Mouse (Mus musculus) testis, adult 2 months (tissue): ENCODE data around the gene Ankrd37. TPM values are rescaled to one million over a fixed set of nuclear protein-coding genes. Genes with fewer than 3 reads are reported as not detected.

Source experiments
- H3K27ac ChIP-seq: fragments of 200-500 bp; 2 replicates; pipeline ENCODE4 v1.5.1; 2012; ENCODE audit warnings: low read depth, low read length; ENCODE audit not compliant: control insufficient read depth, insufficient read depth
- H3K27me3 ChIP-seq: fragments of 200-500 bp; 2 replicates; pipeline ENCODE4 v1.6.1; 2012; ENCODE audit warnings: mild to moderate bottlenecking, low read length, moderate library complexity; ENCODE audit not compliant: control insufficient read depth, insufficient read depth
- H3K36me3 ChIP-seq: fragments of 200-500 bp; 2 replicates; pipeline ENCODE4 v1.6.1; 2012; ENCODE audit warnings: mild to moderate bottlenecking, low read length; ENCODE audit not compliant: control insufficient read depth, insufficient read depth
- H3K4me1 ChIP-seq: fragments of 200-500 bp; 2 replicates; pipeline ENCODE4 v1.6.1; 2012; ENCODE audit warnings: low read length; ENCODE audit not compliant: control insufficient read depth, insufficient read depth
- H3K4me3 ChIP-seq: fragments of 200-500 bp; 2 replicates; pipeline ENCODE4 v1.5.1; 2012; ENCODE audit warnings: low read depth, mild to moderate bottlenecking, low read length, moderate library complexity, mixed read lengths; ENCODE audit not compliant: control insufficient read depth
- CTCF ChIP-seq: fragments of 200-500 bp; IDR thresholded peaks from 2 replicates; pipeline ENCODE4 v1.5.1; 2012; ENCODE audit warnings: low read depth, mild to moderate bottlenecking, inconsistent platforms, low read length, moderate library complexity; ENCODE audit not compliant: control insufficient read depth, insufficient read depth, insufficient replicate concordance
- POLR2A ChIP-seq: fragments of 200-500 bp; IDR thresholded peaks from 2 replicates; pipeline ENCODE4 v1.6.1; 2012; ENCODE audit warnings: low read depth, mild to moderate bottlenecking, inconsistent platforms, low read length, moderate library complexity; ENCODE audit not compliant: control insufficient read depth
- polyA plus RNA-seq: library from polyadenylated mRNA; depleted of rRNA; stranded (reverse); fragments of >200 nt; gene quantifications from 2 replicates; pipeline ENCODE4 v1.2.3, GENCODE M21; 2012

The Ankrd37 gene
- polyA plus RNA-seq, 1 experiment = 3.0 TPM

DNA sequence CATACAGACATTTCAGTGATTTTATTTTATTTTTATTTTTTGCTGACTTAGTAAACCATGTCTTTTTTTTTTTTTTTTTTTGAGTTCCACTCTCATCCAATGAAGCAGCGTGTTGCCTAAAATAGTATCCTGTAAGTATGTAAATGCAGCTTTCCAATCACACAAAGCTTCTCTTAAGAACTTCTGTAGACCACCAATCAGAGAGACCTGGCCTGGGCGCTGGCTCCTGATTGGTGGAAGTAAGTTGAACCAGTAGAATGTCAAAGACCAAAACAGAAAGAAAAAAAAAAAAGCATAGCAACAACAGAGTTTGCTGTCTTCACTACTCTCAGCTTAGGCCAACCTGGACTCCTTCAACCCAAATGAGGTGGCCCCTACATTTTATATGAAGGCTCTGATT lies 4.8 kb upstream of the Ankrd37 start:
- Histone ChIP-seq H3K4me1 (peaks cover 12% of the 10 kb centered on the region), H3K27ac (peak overlapping the region; percentile 45), H3K4me3 (peak overlapping the region; percentile 77), H3K36me3 (no peaks in the 10 kb centered on the region), H3K27me3 (no peaks in the 10 kb centered on the region)
- no peak for TF ChIP-seq CTCF
- no peak for TF ChIP-seq POLR2A

- Histone ChIP-seq H3K27me3 (no peaks in the 10 kb centered on the region), H3K4me3 (no peak overlapping the region), H3K36me3 (no peaks in the 10 kb centered on the region), H3K27ac (no peak overlapping the region), H3K4me1 (peaks cover 12% of the 10 kb centered on the region)
- TF ChIP-seq CTCF (no peak), POLR2A (no peak)
Measured at GRCm38 (mm10) chr8:46007050-46007672, 1.7 kb upstream of the Ankrd37 start.

DNA sequence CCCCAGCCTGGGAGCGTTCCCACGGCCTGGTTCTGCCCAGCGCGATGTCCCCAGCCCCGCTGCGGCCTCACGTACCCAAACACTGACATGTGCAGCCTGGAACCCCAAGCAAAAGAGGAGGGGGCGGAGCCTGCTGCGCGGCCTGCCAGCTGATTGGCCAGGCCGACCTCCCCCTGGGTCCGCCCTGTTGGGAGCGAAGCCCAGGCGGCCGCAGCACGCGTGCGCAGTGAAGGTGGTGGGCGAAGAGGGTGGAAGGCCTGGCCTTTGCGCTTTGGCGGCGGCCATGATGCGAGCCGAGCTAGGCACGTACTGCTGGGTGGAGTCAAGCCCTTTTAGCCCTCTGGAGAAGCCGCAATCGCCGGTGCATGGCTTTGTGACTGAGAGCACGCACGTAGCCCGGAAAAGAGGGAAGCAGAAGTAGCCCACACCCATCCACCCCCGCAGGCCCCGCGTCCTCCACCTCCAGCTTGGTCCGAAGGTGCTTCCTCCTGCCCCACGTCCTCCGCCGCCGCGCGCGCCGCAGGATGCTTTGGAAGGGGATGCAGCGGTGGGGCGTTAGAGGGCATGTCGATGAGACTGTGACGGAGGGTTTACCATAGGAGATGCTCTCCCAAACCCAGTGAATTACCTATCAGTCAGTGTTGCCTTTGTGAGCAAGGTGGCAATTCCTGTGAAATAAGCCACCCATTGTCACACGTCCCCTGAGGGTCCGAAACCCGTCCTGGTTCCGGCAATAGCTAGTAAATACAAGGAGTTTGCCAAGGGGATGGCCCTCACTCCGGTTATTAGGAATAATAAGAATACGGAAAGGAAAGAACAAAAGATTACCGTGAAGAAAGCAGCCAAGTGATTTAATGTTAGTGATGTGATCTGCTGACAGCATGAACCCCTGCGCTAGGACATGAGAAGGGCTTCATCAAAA lies 5.5 kb downstream of the Ankrd37 start:
- H3K27ac ChIP-seq = peak overlapping the region; percentile 83
- TF ChIP-seq CTCF (no peak), POLR2A (peak; percentile 79)

GRCm38 (mm10) chr8:45999138-45999783 lies 6.2 kb downstream of the Ankrd37 start, which contains the start of gene Lrp2bp:
Gene Lrp2bp, plus strand, starts transcription at chr8:45999303.
- Histone ChIP-seq H3K27me3 (no peaks in the 10 kb centered on the region), H3K4me1 (peaks cover 3% of the 10 kb centered on the region; the same call in 1 of the 2 replicates), H3K4me3 (peak within 1 kb of the TSS; percentile 90), H3K27ac (peak within 1 kb of the TSS; percentile 83), H3K36me3 (peaks cover 1% of the 10 kb centered on the region; the same call in 1 of the 2 replicates)
- TF ChIP-seq POLR2A (peak; percentile 25; the same call in 1 of the 2 replicates), CTCF (no peak)

More for the DNA sequence above, 5.5 kb downstream of the Ankrd37 start:
- Histone ChIP-seq H3K27me3 (no peaks in the 10 kb centered on the region), H3K36me3 (peaks cover 1% of the 10 kb centered on the region; the same call in 1 of the 2 replicates), H3K4me3 (peak overlapping the region; percentile 90), H3K4me1 (peaks cover 3% of the 10 kb centered on the region; the same call in 1 of the 2 replicates)

DNA sequence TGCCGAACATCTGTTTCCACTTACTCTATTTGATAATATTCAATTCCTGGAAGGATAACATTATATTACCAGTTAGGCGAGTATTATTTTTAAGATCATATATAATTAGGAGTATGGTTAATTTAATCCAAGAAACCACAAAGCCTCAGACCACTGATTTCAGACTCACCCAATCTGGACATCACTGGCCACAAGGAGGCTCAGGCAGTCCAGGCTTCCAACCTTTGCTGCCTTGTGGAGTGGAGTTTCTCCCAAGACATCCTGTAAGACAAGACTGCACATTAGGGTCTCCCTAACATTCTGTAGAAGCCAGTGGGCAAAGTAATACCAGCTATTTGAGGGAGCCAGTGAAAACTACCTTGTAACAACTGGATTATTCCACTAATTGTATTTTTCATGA lies 7.3 kb downstream of the Ankrd37 start:
- no peaks in the 10 kb centered on the region for H3K27me3 ChIP-seq
- H3K27ac ChIP-seq = no peak overlapping the region
- H3K4me1 ChIP-seq = peaks cover 3% of the 10 kb centered on the region; the same call in 1 of the 2 replicates
- peaks cover 1% of the 10 kb centered on the region; the same call in 1 of the 2 replicates for H3K36me3 ChIP-seq
- TF ChIP-seq POLR2A (no peak), CTCF (no peak)
- no peak overlapping the region for H3K4me3 ChIP-seq

DNA sequence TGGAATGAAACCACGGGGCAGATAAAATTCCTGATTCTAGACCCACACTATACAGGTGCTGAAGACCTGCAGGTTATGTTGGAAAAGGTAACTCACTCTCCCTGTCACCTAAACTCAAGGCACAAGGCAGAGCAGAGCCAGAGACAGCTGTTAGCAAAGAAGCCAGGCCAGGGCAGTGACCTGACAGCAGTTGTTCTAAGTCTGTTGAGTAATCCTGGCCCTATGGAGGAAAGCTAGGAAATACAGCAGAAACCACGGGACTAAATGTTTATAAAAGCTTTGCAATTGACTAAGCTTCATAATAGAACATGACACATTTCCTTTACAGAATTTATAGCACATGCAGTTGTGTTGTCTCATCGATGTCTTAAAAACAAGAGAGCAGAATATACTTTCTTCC lies 9.9 kb downstream of the Ankrd37 start:
- TF ChIP-seq POLR2A = no peak
- TF ChIP-seq CTCF = no peak
- Histone ChIP-seq H3K27me3 (no peaks in the 10 kb centered on the region), H3K36me3 (peaks cover 1% of the 10 kb centered on the region; the same call in 1 of the 2 replicates), H3K27ac (no peak overlapping the region), H3K4me3 (no peak overlapping the region), H3K4me1 (peaks cover 3% of the 10 kb centered on the region; the same call in 1 of the 2 replicates)
